Mouse (Mus musculus): ENCODE measurements at regions not wholly inside any gene's neighbourhood (a gene's known extent, or its start where the extent isn't known, plus 50 kb on each side); places are given as distances from the start of the nearest gene placed in this dataset.
A peak's percentile ranks its signal among the peaks of the same experiment; 100 is the strongest.

GRCm38 (mm10) chr19:20035223-20035622, 355.5 kb downstream of the Anxa1 start:
- intact Hi-C loops (cut with DNase I): no loop called here
- DNase-seq: no peak

DNA sequence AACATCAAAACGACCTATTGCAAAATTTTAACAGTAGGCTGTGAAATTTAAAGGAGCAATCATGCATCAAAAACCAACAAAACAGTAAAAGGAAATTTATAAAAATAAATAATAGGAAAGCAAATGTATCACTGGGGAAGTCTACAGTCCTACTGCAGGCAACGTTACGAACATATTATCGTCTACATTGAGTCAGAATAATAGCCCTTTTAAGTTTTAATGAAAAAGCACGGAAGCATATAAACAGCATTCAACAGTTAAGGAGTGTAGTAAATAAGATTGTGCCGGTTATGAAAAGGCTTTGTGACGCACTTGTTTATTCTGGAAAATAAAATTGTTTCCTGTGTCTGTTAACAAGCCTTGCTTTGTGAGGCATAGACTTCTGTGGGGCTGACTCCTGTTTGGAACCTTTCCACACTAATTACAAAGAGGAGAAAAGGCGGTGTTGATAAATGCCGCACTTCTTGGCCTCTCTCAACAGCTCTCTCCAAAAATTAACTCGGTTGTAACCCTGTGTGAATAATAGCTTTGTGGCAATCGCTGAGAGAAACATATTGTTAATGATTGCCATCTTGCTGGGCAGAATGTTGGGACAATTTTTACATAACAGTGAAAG, 363.0 kb downstream of the Anxa1 start:
- no peak for DNase-seq
- intact Hi-C loops (cut with DNase I): no loop called here

DNA sequence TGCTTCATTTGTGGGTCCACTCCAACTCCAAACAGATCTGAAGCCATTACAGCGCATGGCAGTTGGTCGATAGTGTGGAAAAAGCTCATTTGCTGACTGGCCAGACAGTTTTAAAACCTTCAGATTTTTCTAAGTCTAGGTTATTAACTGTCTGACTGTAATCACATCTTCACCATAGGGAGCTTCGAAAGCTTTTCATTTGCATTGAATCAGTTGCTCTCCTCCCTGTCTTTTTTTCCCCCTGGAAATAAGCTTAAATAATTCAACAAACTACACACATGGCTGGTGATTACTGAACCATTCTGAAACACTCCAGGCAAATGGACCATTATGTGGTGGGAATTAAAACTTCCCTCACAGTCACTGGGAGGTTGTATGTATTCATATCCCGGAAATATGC, 376.6 kb downstream of the Anxa1 start:
- intact Hi-C loops (cut with DNase I): no loop called here
- DNase-seq: no peak

- DNase-seq: peak; percentile 85
- intact Hi-C loops (cut with DNase I): no loop called here
Measured at GRCm38 (mm10) chr19:20009801-20010441, 380.8 kb downstream of the Anxa1 start.

GRCm38 (mm10) chr19:20005932-20006625, 384.7 kb downstream of the Anxa1 start:
- DNase-seq: peak; percentile 76
- intact Hi-C loops (cut with DNase I): no loop called here

DNA sequence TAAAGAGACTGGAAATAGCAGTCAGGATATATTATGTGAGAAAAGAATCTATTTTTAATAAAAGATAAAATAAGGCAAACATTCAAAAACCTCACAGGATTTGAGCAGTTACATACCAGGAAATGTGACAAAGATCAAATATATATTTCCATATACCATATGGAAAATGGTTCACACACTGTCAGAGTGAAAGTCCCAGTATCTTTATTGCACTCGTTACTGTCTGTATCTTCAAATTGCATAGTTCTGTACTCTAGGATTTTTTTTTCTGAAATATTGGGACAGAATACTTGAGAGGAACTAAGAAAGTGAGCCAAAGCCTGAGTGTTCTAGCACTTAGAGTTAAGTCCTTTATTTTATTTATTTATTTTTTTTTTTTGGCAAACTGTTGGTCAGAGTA, 403.5 kb downstream of the Anxa1 start:
- no peak for DNase-seq
- intact Hi-C loops (cut with DNase I): no loop called here

DNA sequence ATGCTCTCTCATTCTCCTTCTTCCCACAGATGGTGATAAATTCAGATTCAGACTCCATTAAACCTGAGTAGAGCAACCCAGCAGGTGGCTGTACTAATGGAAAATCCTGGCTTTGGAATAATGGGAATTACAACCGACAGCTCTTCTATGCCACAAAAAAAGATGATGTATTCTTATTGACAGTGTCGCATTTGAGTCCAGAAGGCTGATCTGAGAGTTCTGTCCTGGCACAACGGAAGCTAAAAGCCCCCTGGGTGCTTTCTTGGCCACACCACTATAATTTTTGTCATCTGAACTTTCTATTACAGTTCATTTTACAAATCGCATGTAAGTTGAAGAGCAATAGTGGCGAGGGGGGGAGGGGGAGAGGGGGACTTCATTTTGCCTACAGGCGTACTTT, 411.9 kb downstream of the Anxa1 start:
- intact Hi-C loops (cut with DNase I): no loop called here
- peak; percentile 36 for DNase-seq

DNA sequence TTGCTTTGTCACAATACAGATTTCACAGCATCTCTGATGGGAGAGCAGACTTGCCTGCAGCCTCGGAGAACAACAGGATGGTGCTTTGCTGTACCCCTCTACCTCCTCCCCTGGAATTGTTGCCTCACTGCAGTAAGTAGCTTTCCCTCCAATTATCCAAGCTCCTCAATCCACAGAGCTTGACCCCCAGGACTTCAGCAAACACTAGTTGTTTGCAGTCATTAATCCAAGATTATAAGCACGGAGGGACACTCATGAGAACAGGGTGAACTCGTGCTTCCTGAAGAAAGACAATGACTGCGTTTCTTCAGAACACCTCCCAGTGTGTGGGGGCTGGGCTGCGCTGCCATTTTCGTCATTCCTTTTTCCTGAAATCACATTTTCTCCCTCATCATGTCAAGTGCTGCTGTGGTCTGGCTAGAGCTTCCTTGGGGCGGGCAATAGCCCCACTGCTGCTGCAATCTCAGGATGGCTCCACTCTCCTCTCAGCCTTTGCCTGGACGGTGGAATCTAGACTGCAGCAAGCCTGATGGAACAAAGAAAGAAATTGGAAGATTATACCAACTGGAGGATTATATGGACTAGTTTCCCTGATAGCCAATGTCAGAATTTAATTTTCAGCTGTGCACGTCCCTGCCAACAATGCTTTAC, 413.0 kb downstream of the Anxa1 start:
- intact Hi-C loops (cut with DNase I): no loop called here
- no peak for DNase-seq

DNA sequence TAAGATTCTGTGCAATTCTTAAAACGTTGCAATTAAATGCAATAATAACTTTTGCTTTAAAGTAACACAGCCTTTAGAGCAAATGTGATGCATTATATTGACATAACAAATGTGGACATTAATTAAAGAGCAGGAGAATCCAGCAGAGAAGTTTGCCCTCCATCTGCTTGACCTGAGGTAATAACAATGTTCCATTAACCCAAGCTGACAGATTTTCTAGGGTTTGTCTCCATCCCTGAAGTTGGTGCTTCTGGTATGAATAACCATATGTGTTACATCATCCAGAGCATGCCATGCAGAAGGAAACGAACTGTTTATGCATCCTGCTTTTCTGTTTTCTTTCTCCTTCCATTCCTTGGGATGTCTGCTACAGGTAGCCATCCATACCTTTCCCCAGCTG, 414.0 kb downstream of the Anxa1 start:
- intact Hi-C loops (cut with DNase I): no loop called here
- DNase-seq: no peak

- no peak for DNase-seq
- intact Hi-C loops (cut with DNase I): no loop called here
Measured at GRCm38 (mm10) chr19:19969780-19970512, 420.8 kb downstream of the Anxa1 start.

DNA sequence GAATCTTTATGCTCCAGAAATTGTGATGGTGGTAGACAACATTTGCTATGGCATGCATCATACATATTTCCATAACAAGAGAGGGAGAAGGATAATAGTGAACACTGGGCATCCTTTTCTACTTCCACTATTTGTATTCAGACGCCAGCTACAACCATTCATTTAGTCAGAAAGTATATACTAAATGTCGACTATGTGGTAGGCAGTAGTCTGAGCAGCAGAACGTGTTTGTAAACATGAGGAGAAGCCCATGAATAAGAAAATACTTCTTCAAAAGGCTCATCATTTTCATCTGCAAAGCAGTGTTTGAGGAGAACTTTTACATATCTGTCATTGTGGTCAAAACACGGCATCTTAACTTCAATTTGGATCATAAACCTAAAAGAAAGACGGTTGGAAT, 421.4 kb downstream of the Anxa1 start:
- intact Hi-C loops (cut with DNase I): no loop called here
- no peak for DNase-seq

- intact Hi-C loops (cut with DNase I): no loop called here
- no peak for DNase-seq
Measured at GRCm38 (mm10) chr19:19945247-19945646, 445.5 kb downstream of the Anxa1 start.

- DNase-seq: no peak
- intact Hi-C loops (cut with DNase I): no loop called here
Measured at GRCm38 (mm10) chr19:19942697-19943096, 448.0 kb downstream of the Anxa1 start.

DNA sequence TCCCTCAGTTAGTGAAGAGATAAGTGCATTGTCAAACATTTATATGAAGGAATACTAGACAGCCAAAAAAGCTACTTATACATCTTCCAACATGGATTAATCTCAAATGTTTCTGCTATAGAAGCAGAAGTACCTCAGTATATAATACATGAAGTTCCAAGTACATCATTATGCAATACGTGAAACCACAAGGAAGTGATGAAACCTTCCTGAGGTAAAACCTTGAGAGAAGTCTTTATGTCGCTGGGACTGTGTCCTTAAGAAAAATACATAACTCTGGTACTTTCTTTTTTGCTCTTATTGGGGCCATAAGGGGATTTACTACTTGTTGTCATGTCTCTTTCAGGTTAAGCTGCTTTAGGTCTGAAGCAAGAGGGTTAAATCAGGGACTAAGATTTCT, 469.6 kb downstream of the Anxa1 start:
- no peak for DNase-seq
- intact Hi-C loops (cut with DNase I): no loop called here

DNA sequence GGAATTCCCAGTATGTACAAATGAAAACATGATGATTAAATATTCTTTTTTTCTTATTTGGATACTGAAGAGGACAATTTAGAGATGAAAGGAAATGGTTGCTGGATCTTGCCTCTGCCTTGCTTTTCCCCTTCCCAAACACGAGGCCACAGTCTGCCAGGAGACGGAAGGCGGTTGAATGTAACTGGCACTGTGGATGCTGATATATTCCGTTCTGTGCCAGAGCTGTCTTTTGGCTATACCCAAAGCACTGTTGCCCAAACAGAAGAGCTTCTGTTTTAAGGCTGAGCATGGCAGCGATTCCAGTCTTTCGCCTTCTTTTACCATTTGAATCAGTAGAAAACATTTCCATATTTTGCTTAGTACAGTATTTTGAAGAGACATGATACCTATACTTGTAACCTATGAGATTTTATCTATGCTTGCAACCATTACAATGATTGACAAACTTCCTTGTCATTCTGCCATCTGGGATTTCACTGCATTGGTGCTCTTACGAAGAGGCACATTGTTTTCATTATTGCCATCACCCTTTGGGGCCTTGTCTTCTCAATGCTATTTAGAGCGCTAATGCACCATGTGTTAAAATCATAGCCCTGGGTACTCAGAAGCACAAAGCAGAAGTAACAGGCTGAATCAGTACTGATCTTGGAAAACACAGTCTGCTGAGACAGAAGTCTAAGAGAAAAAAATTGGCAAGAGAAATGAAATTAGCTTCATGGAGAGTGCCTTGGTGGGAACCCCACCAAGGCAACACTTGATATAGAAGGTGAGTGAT, 504.6 kb downstream of the Anxa1 start:
- intact Hi-C loops (cut with DNase I): no loop called here
- peak; percentile 36 for DNase-seq

GRCm38 (mm10) chr19:19880895-19881294, 509.8 kb downstream of the Anxa1 start:
- no peak for DNase-seq
- intact Hi-C loops (cut with DNase I): no loop called here

DNA sequence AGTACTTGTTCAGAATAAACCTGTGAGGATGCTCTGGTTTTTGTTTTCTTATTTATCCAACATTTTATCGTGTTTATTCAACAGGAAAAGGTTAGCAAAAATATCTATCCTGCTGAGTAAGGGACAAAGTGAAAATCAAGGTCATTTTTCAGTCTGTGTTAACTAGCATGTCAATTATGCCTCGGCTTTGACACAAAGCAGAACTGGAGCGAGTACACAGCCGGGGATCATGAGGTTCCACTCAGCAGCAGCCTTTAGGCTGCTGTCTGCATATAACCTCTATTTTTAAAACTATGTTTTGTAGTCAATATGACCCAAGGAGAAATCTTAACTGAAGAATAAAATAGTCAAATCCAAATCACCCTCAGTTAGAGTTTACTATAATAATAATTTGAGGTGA, 542.6 kb downstream of the Anxa1 start:
- no peak for DNase-seq
- intact Hi-C loops (cut with DNase I): no loop called here

GRCm38 (mm10) chr19:19807992-19808391, 582.8 kb downstream of the Anxa1 start:
- DNase-seq: no peak
- intact Hi-C loops (cut with DNase I): no loop called here

DNA sequence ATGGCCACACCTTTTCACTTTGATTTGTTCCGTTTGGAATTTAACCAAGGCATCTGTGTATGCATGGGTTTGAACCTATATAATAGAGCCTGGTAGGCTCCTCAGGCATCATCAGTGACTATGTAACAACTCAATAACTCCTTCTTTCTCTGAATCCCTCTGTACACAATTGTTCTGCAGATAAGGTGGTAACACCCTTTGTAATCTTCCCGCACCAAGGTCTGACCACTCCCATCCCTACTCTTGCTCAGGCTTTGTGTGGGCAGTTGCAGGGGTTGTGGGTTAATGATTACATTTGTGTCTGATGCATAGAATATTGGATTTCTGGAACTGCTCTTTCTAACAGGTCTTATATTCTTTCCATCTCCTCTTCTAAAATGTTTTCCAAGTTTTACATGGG, 596.9 kb downstream of the Anxa1 start:
- intact Hi-C loops (cut with DNase I): no loop called here
- DNase-seq: no peak

DNA sequence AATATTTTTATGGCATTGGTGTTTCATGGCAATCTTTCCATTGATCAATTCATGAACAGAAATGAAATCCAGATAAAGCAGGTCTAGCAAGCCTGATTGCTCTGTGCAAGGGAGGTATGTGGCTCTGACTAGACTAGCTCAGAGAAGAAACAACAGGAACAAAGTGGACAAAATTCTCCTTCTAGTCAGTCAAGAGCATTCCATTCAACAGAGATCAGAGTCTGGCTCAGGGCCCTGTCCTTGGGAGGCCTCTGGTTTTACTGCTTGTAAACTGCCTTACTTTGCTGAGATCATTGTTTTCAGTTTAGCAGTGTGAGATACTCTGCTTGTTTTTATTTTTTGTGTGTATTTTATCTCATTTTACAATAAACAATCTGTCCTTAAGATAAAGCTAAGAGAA, 607.2 kb downstream of the Anxa1 start:
- peak; percentile 0 for DNase-seq
- intact Hi-C loops (cut with DNase I): no loop called here
